Mouse (Mus musculus) midbrain, embryonic 16.5 days (tissue): ENCODE results near the gene Cyth2. TPM values are rescaled to one million over a fixed set of nuclear protein-coding genes. Genes with fewer than 3 reads are reported as not detected.
A peak's percentile ranks its signal among the peaks of the same experiment; 100 is the strongest.

Source experiments
- ATAC-seq: fragments of 200-750 bp; cut with Nextera tagmentation; 2 replicates; pipeline ENCODE4 v1.8.0; 2017; ENCODE audit warnings: moderate TSS enrichment
- H3K27ac ChIP-seq: fragments of 300-500 bp; sonication (generic); 2 replicates; pipeline ENCODE4 v1.5.1; 2014; ENCODE audit warnings: mild to moderate bottlenecking, low read length, mixed read lengths
- H3K27me3 ChIP-seq: fragments of 300-500 bp; sonication (generic); 2 replicates; pipeline ENCODE4 v1.6.1; 2014; ENCODE audit warnings: low read depth, low read length, mixed read lengths; ENCODE audit not compliant: control insufficient read depth, insufficient read depth
- H3K36me3 ChIP-seq: fragments of 300-500 bp; sonication (generic); 2 replicates; pipeline ENCODE4 v1.6.1; 2014; ENCODE audit warnings: mild to moderate bottlenecking, low read length, moderate library complexity, mixed read lengths; ENCODE audit not compliant: control insufficient read depth, insufficient read depth
- H3K4me1 ChIP-seq: fragments of 300-500 bp; sonication (generic); 2 replicates; pipeline ENCODE4 v1.6.1; 2014; ENCODE audit warnings: mild to moderate bottlenecking, low read length, mixed read lengths; ENCODE audit not compliant: control insufficient read depth, insufficient read depth
- H3K4me2 ChIP-seq: fragments of 300-500 bp; sonication (generic); 2 replicates; pipeline ENCODE4 v1.6.1; 2014; ENCODE audit warnings: mild to moderate bottlenecking, low read length, mixed read lengths
- H3K4me3 ChIP-seq: fragments of 300-500 bp; sonication (generic); 2 replicates; pipeline ENCODE4 v1.5.1; 2014; ENCODE audit warnings: low read depth, mild to moderate bottlenecking, low read length, moderate library complexity, mixed read lengths
- H3K9ac ChIP-seq: fragments of 300-500 bp; sonication (generic); 2 replicates; pipeline ENCODE4 v1.6.1; 2014; ENCODE audit warnings: low read depth, low read length, mixed read lengths
- H3K9me3 ChIP-seq: fragments of 300-500 bp; sonication (generic); replicated peaks from 2 replicates; pipeline ENCODE4 v1.6.1; 2014; ENCODE audit warnings: mild to moderate bottlenecking, low read length, mixed read lengths; ENCODE audit not compliant: control insufficient read depth, poor library complexity, severe bottlenecking
- WGBS: fragments of 180-500 bp; shearing (Covaris S2); extraction: QIAGEN DNeasy Blood & Tissue Kit; methylation state at CpG from one replicate; pipeline ENCODE4 v1.1.7; 2014; 5-methylcytosine and 5-hydroxymethylcytosine counted together
- polyA plus RNA-seq: library from polyadenylated mRNA; unstranded; fragments of >200 nt; fragmentation: Nextera tagmentation; extraction: Ambion mirVana; gene quantifications from 2 replicates; pipeline ENCODE4 v1.2.1, GENCODE M21; 2015

Cyth2 gene
- polyA plus RNA-seq, 1 experiment from 2014 or later = 275 TPM

- Histone ChIP-seq H3K27me3 (no peaks in the 10 kb centered on the region), H3K4me2 (peak within 1 kb of the TSS; percentile 90), H3K27ac (peak within 1 kb of the TSS; percentile 99), H3K9ac (peak within 1 kb of the TSS; percentile 80), H3K9me3 (no peaks in the 10 kb centered on the region), H3K4me1 (peaks cover 24% of the 10 kb centered on the region), H3K36me3 (peaks cover 12% of the 10 kb centered on the region), H3K4me3 (peak within 1 kb of the TSS; percentile 78)
- WGBS = under 1% methylated on average over 38 of the region's 38 CpGs
- ATAC-seq = peak; percentile 62
Measured at GRCm38 (mm10) chr7:45783511-45784091, 30.8 kb downstream of the Cyth2 start, which contains the start of gene Lmtk3. TSS of gene Lmtk3 (plus strand) at chr7:45783738.

- no peaks in the 10 kb centered on the region for H3K27me3 ChIP-seq
- H3K9me3 ChIP-seq = no peaks in the 10 kb centered on the region
- no peak overlapping the region for H3K4me2 ChIP-seq
- WGBS = 81% methylated on average over 4 of the region's 4 CpGs
- ATAC-seq = no peak
- no peak overlapping the region for H3K9ac ChIP-seq
- H3K36me3 ChIP-seq = no peaks in the 10 kb centered on the region; the same call in 1 of the 2 replicates
- peaks cover 15% of the 10 kb centered on the region for H3K4me1 ChIP-seq
- H3K4me3 ChIP-seq = no peak overlapping the region
- H3K27ac ChIP-seq = no peak overlapping the region
Measured at GRCm38 (mm10) chr7:45782271-45782670, 32.1 kb downstream of the Cyth2 start.

DNA sequence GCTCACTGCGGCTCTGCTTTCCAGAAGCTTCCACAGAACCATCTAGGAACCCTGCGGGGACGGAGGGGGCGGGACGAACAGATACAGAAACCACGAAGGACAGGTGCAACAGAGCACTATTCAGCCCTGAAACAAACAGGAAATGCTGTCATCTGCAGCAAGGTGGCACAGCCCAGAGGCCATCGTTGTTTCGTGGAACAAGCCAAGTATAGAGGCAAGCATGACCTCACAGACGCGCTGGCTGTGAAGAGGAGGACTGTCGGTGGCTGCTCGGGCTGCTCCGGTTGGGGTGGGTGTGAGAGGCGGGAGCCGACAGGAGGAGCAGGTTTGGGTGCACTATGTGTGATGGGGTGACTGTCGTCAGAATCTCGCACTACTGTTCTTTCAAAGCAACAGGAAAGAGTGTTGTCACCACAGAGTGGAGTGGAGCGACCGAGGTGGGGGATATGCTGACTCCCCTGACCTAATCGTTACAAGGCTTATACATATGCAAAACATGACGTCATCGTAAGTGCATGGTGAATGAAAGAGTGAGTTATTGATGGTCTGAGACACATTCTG, 35.2 kb downstream of the Cyth2 start:
- Histone ChIP-seq H3K27me3 (no peaks in the 10 kb centered on the region), H3K4me1 (peaks cover 4% of the 10 kb centered on the region; the same call in 1 of the 2 replicates), H3K27ac (no peak overlapping the region), H3K4me3 (no peak overlapping the region), H3K9me3 (no peaks in the 10 kb centered on the region), H3K4me2 (peak overlapping the region; percentile 26), H3K9ac (peak overlapping the region; percentile 40; the same call in 1 of the 2 replicates), H3K36me3 (no peaks in the 10 kb centered on the region)
- ATAC-seq = no peak
- 21% methylated on average over 22 of the region's 22 CpGs for WGBS

DNA sequence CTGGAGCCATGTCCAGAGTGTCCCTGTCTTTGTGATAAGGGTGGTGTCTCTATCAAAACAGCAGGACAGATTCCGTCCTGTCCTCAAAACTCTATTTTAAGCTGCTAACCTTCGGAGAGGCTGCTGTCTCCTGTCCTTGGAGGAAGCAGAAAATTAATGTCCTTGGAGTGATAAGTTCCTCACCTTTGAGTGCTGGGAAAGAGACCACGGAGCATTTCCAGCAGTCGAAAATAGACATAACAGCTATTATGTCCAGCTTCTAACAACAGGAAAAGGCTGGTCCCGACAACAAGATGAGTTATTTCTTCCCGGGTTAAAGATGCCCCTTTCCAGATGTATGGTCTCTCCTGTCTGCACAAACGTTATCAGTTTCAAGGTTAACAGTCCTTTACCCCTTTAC, 39.1 kb downstream of the Cyth2 start:
- Histone ChIP-seq H3K4me2 (no peak overlapping the region), H3K9ac (no peak overlapping the region), H3K4me1 (no peaks in the 10 kb centered on the region; the same call in 1 of the 2 replicates), H3K27me3 (no peaks in the 10 kb centered on the region), H3K9me3 (no peaks in the 10 kb centered on the region), H3K27ac (no peak overlapping the region), H3K4me3 (no peak overlapping the region), H3K36me3 (no peaks in the 10 kb centered on the region)
- no peak for ATAC-seq
- 83% methylated on average over 7 of the region's 7 CpGs for WGBS

DNA sequence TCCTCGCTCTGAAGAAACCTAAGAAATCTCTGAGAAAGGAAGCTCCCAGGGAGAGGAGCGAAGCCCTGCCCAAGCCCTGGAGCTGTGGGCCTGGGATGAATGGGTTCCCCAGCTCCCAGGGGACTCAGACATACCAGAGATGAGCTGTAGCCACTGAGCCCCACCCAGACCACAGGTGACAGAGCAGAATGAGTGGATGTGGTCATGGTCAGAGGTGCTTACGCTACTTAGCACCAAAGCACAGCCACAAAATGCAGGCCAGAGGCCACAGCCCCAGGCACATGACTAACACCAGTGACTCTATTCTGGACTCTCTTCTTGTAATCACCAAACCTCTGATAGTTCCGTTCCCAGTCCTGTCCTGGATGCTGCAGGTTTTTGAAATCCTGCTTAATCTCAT, 43.3 kb downstream of the Cyth2 start:
- H3K27ac ChIP-seq = no peak overlapping the region
- WGBS = 59% methylated on average over 4 of the region's 4 CpGs
- ATAC-seq = no peak

DNA sequence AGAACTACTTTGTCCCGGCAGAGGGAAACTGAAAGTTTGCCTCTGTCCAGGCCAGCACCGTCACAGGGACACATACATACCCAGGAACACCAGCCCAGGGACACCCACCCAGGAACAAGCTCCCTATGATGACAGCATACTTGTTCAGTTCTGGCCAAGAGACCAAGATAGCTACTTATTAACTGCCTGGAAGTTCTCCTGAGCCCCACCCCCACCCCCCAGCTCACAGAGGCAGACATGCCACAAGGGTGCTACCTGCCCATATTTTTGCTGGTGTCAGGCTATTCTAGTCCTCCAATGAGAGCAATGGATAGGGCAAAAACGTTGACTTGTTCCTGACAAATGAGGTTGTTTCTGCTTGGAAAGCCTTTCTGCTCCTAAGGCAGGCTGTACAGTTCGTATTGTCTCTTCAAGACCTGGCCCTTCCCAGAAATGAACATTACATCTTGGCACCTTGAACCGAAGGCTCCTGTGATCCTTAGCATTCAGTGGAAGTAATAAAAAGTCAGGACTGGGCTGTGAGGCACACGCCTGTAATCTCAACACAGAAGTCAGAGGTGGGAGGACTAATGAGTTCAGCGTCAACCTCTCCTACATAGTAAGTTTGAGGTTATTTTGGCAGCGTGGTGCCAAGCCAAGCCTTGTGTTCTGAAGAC, 43.8 kb downstream of the Cyth2 start:
- H3K36me3 ChIP-seq = no peaks in the 10 kb centered on the region
- no peaks in the 10 kb centered on the region for H3K4me1 ChIP-seq
- 78% methylated on average over 8 of the region's 8 CpGs for WGBS
- no peak overlapping the region for H3K27ac ChIP-seq
- H3K9me3 ChIP-seq = no peaks in the 10 kb centered on the region
- H3K4me3 ChIP-seq = no peak overlapping the region
- H3K9ac ChIP-seq = no peak overlapping the region
- ATAC-seq = no peak
- H3K27me3 ChIP-seq = no peaks in the 10 kb centered on the region
- H3K4me2 ChIP-seq = no peak overlapping the region

More for the DNA sequence above, 43.3 kb downstream of the Cyth2 start:
- Histone ChIP-seq H3K9ac (no peak overlapping the region), H3K4me1 (no peaks in the 10 kb centered on the region), H3K4me3 (no peak overlapping the region), H3K4me2 (no peak overlapping the region), H3K9me3 (no peaks in the 10 kb centered on the region), H3K27me3 (no peaks in the 10 kb centered on the region), H3K36me3 (no peaks in the 10 kb centered on the region)

- Histone ChIP-seq H3K9me3 (no peaks in the 10 kb centered on the region), H3K4me2 (no peak overlapping the region), H3K27ac (no peak overlapping the region), H3K9ac (no peak overlapping the region), H3K27me3 (no peaks in the 10 kb centered on the region), H3K4me3 (no peak overlapping the region), H3K36me3 (no peaks in the 10 kb centered on the region), H3K4me1 (no peaks in the 10 kb centered on the region)
- ATAC-seq = no peak
- 90% methylated on average over 6 of the region's 6 CpGs for WGBS
Measured at GRCm38 (mm10) chr7:45767500-45767899, 46.9 kb downstream of the Cyth2 start.

- Histone ChIP-seq H3K9me3 (no peaks in the 10 kb centered on the region), H3K36me3 (no peaks in the 10 kb centered on the region), H3K27me3 (no peaks in the 10 kb centered on the region), H3K4me3 (no peak overlapping the region), H3K9ac (no peak overlapping the region), H3K4me2 (no peak overlapping the region), H3K4me1 (no peaks in the 10 kb centered on the region), H3K27ac (no peak overlapping the region)
- 64% methylated on average over 8 of the region's 8 CpGs for WGBS
- no peak for ATAC-seq
Measured at GRCm38 (mm10) chr7:45766764-45767163, 47.6 kb downstream of the Cyth2 start.

GRCm38 (mm10) chr7:45765995-45766394, 48.4 kb downstream of the Cyth2 start:
- Histone ChIP-seq H3K4me3 (no peak overlapping the region), H3K4me2 (no peak overlapping the region), H3K27ac (no peak overlapping the region), H3K9me3 (no peaks in the 10 kb centered on the region), H3K4me1 (no peaks in the 10 kb centered on the region), H3K9ac (no peak overlapping the region), H3K36me3 (no peaks in the 10 kb centered on the region), H3K27me3 (no peaks in the 10 kb centered on the region)
- ATAC-seq = no peak
- WGBS = 68% methylated on average over 8 of the region's 8 CpGs
